Mouse (Mus musculus) heart, adult 2 months (tissue): ENCODE measurements around the gene Nemp1. TPM values are rescaled to one million over a fixed set of nuclear protein-coding genes. Genes with fewer than 3 reads are reported as not detected.
A peak's percentile ranks its signal among the peaks of the same experiment; 100 is the strongest.

Experiments
- DNase-seq, 2 experiments: peaks; one replicate each; pipeline ENCODE4 v3.0.0; 2021
- H3K27ac ChIP-seq: fragments of 200-600 bp; 2 replicates; pipeline ENCODE4 v1.8.1; 2022
- H3K27me3 ChIP-seq: fragments of 200-500 bp; 2 replicates; pipeline ENCODE4 v1.6.1; 2012; ENCODE audit warnings: mild to moderate bottlenecking, low read length, inconsistent platforms, mixed read lengths; ENCODE audit not compliant: control insufficient read depth, insufficient read depth
- H3K36me3 ChIP-seq: fragments of 200-500 bp; 2 replicates; pipeline ENCODE4 v1.6.1; 2012; ENCODE audit warnings: low read length, inconsistent platforms; ENCODE audit not compliant: control insufficient read depth, insufficient read depth
- H3K4me1 ChIP-seq: fragments of 200-500 bp; 2 replicates; pipeline ENCODE4 v1.6.1; 2011; ENCODE audit warnings: low read length; ENCODE audit not compliant: control insufficient read depth, insufficient read depth
- H3K4me3 ChIP-seq: fragments of 200-600 bp; 2 replicates; pipeline ENCODE4 v1.8.1; 2022
- H3K79me2 ChIP-seq: fragments of 200-500 bp; replicated peaks from 2 replicates; pipeline ENCODE4 v1.6.1; 2012; ENCODE audit warnings: mild to moderate bottlenecking, inconsistent platforms, low read length, moderate library complexity, mixed read lengths; ENCODE audit not compliant: control insufficient read depth, insufficient read depth
- H3K9ac ChIP-seq: fragments of 200-500 bp; 2 replicates; pipeline ENCODE4 v1.6.1; 2012; ENCODE audit warnings: low read depth, mild to moderate bottlenecking, control low read depth, inconsistent platforms, low read length, mixed read lengths
- CTCF ChIP-seq: fragments of 200-600 bp; IDR thresholded peaks from 2 replicates; pipeline ENCODE4 v1.8.1; 2022; ENCODE audit warnings: antibody characterized with exemption, mild to moderate bottlenecking, moderate library complexity
- EP300 ChIP-seq: fragments of 200-500 bp; IDR thresholded peaks from 2 replicates; pipeline ENCODE4 v1.6.1; 2011; ENCODE audit warnings: low read depth, low read length, control low read depth; ENCODE audit not compliant: insufficient read depth
- POLR2A ChIP-seq: fragments of 200-500 bp; IDR thresholded peaks from 2 replicates; pipeline ENCODE4 v1.6.1; 2011; ENCODE audit warnings: mild to moderate bottlenecking, low read depth, low read length, control low read depth; ENCODE audit not compliant: insufficient read depth
- WGBS: fragments of 180-500 bp; shearing (Covaris S2); methylation state at CpG from one replicate; pipeline ENCODE4 v1.1.7; 2018; 5-methylcytosine and 5-hydroxymethylcytosine counted together
- intact Hi-C: fragments of 180-260 bp; cut with DNase I; formaldehyde crosslinking; loops from one replicate; pipeline ENCODE4 v1.15.1; 2025
- polyA plus RNA-seq: library from polyadenylated mRNA; depleted of rRNA; stranded (reverse); fragments of >200 nt; gene quantifications from 2 replicates; pipeline ENCODE4 v1.2.3, GENCODE M21; 2012
- total RNA-seq, 2 experiments: library from RNA; stranded (reverse); gene quantifications; 2 replicates each; pipeline ENCODE4 v1.2.3; 2021

Gene Nemp1
- total and polyA plus RNA-seq, 3 experiments = 2.2 to 4.2 (median 3.7) TPM

DNA sequence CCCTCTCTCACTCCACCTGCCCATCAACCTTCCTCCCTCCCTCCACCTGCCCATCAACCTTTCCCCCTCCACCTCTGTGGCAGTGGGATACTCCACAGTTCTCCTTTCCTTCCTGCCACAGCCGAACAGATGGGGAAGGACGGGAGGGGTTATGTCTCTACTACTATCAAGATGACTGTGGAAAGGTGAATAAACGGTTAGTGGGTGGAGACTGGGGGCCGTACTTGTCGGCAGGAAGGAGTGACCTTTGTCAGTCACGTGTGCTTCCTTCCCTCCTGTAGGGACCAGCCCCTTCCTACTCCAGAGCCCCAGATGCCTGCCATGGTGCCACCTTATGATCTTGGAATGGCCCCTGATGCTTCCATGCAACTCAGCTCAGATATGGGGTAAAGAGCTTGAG, 8.6 kb upstream of the Nemp1 start:
- H3K4me1 ChIP-seq = peaks cover 11% of the 10 kb centered on the region
- TF ChIP-seq POLR2A (no peak), CTCF (no peak), EP300 (no peak)
- no peak overlapping the region for H3K4me3 ChIP-seq
- H3K27me3 ChIP-seq = no peaks in the 10 kb centered on the region
- DNase-seq = no peak
- WGBS = 29% methylated on average over 6 of the region's 6 CpGs
- H3K79me2 ChIP-seq = no peaks in the 10 kb centered on the region
- no peak overlapping the region for H3K27ac ChIP-seq
- H3K9ac ChIP-seq = no peak overlapping the region
- H3K36me3 ChIP-seq = no peaks in the 10 kb centered on the region
- intact Hi-C loops = no loop called here

GRCm38 (mm10) chr10:127659551-127659950, 7.2 kb upstream of the Nemp1 start:
- no peaks in the 10 kb centered on the region for H3K27me3 ChIP-seq
- no peak for DNase-seq
- H3K4me3 ChIP-seq = no peak overlapping the region
- no peaks in the 10 kb centered on the region for H3K79me2 ChIP-seq
- no peaks in the 10 kb centered on the region for H3K36me3 ChIP-seq
- H3K4me1 ChIP-seq = peaks cover 11% of the 10 kb centered on the region
- no peak overlapping the region for H3K9ac ChIP-seq
- TF ChIP-seq POLR2A (no peak), EP300 (no peak), CTCF (no peak)
- H3K27ac ChIP-seq = no peak overlapping the region
- WGBS = 31% methylated on average over 1 of the region's 1 CpGs
- intact Hi-C loops = no loop called here

- intact Hi-C loops = no loop called here
- Histone ChIP-seq H3K36me3 (no peaks in the 10 kb centered on the region), H3K27me3 (no peaks in the 10 kb centered on the region), H3K79me2 (no peaks in the 10 kb centered on the region), H3K27ac (peak overlapping the region; percentile 85), H3K4me3 (peak overlapping the region; percentile 46), H3K9ac (peak overlapping the region; percentile 51), H3K4me1 (peaks cover 14% of the 10 kb centered on the region)
- peak; percentile 36 to 53 for DNase-seq
- 27% methylated on average over 14 of the region's 14 CpGs for WGBS
- TF ChIP-seq EP300 (no peak), POLR2A (0 out of 2 replicates have a peak, but pooled peaks have one; percentile 2), CTCF (no peak)
Observed at GRCm38 (mm10) chr10:127661291-127661914, 5.3 kb upstream of the Nemp1 start.

GRCm38 (mm10) chr10:127661915-127662663, 4.6 kb upstream of the Nemp1 start:
- TF ChIP-seq EP300 (no peak), POLR2A (no peak; the same call in 1 of the 2 replicates), CTCF (no peak)
- Histone ChIP-seq H3K9ac (peak overlapping the region; percentile 51), H3K36me3 (no peaks in the 10 kb centered on the region), H3K27ac (peak overlapping the region; percentile 85), H3K4me3 (peak overlapping the region; percentile 46), H3K27me3 (no peaks in the 10 kb centered on the region), H3K79me2 (no peaks in the 10 kb centered on the region), H3K4me1 (peaks cover 14% of the 10 kb centered on the region)
- peak; percentile 75 to 80 for DNase-seq
- intact Hi-C loops = loop anchor here (1.0 kb wide), 1 partner anchor 18 kb away; no protein-coding TSS in a partner anchor
- WGBS = 1% methylated on average over 16 of the region's 16 CpGs

DNA sequence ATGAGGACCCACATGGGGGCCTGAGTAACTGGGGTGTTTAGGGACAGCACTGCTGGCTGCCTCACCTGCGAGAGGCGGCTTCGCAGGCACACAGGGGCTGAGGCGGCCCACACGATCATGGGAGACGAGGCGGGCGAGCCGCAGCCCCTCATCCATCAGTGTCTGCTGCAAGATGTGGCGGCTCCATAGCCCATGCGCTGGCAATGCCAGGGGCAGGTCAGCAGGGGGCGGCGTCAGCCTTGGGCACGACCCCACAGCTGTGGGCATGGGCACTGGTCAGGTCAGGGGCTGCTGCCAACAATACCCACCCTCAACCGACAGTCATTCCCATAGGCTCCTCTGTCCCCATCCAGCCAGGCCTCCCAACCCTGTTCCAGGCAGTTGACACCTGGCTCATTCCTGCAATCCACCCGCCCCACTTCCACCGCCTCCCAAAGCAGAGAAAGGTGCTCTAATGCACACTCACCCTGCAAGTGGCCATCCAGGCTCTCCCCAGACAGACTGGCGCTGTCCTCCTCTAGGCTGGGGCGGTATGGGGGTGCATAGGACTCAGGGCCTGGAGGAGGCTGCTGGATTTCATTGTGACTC, 3.9 kb upstream of the Nemp1 start:
- Histone ChIP-seq H3K9ac (peak overlapping the region; percentile 40), H3K27ac (peak overlapping the region; percentile 85), H3K4me1 (peaks cover 14% of the 10 kb centered on the region), H3K36me3 (no peaks in the 10 kb centered on the region), H3K4me3 (no peak overlapping the region), H3K27me3 (no peaks in the 10 kb centered on the region), H3K79me2 (no peaks in the 10 kb centered on the region)
- peak; percentile 51 to 58 for DNase-seq
- TF ChIP-seq CTCF (peak; percentile 46), POLR2A (no peak)
- intact Hi-C loops = loop anchor here (1.0 kb wide), 1 partner anchor 18 kb away; no protein-coding TSS in a partner anchor
- WGBS = 60% methylated on average over 19 of the region's 19 CpGs

DNA sequence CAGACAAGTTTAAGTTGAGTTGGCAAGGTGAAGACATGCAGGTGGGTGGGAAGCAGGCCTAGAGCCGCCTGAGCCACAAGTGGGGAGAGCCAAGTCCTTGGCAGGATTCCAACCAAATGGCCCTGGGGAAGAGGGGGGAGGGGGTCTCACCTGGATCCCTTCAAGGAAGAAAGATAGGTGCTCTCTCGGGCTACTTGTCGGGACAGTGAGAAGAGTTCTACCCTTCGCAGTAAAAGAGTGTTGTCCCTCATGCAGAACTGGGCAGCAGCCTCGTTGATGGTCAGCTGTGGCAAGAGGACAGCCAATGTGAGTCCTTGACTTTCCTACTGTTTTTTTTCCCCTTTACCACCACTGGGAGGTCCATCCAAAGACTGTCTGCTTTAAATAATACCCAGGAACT, 3.1 kb upstream of the Nemp1 start:
- Histone ChIP-seq H3K4me3 (no peak overlapping the region), H3K79me2 (no peaks in the 10 kb centered on the region), H3K36me3 (no peaks in the 10 kb centered on the region), H3K4me1 (peaks cover 14% of the 10 kb centered on the region), H3K27me3 (no peaks in the 10 kb centered on the region), H3K9ac (no peak overlapping the region), H3K27ac (no peak overlapping the region)
- no peak for DNase-seq
- WGBS = 43% methylated on average over 5 of the region's 5 CpGs
- intact Hi-C loops = no loop called here
- TF ChIP-seq CTCF = no peak
